Mouse (Mus musculus) lung, postnatal 0 days (tissue): Measurements from ENCODE around the gene Bet1.

Experiments
- CTCF ChIP-seq: IDR thresholded peaks from 2 replicates; pipeline ENCODE4 v1.5.1; 2016; ENCODE audit warnings: antibody characterized with exemption, mild to moderate bottlenecking
- EP300 ChIP-seq: IDR thresholded peaks from 2 replicates; pipeline ENCODE4 v1.6.1; 2016; ENCODE audit warnings: antibody characterized with exemption, mild to moderate bottlenecking, control low read depth

- TF ChIP-seq EP300 (no peak), CTCF (no peak)
These were observed 17.1 kb downstream of the Bet1 start for GRCm38 (mm10) chr6:4069714-4070113.
